Mouse (Mus musculus): Measurements from ENCODE around the gene Tlr7.

Gene Tlr7

DNA sequence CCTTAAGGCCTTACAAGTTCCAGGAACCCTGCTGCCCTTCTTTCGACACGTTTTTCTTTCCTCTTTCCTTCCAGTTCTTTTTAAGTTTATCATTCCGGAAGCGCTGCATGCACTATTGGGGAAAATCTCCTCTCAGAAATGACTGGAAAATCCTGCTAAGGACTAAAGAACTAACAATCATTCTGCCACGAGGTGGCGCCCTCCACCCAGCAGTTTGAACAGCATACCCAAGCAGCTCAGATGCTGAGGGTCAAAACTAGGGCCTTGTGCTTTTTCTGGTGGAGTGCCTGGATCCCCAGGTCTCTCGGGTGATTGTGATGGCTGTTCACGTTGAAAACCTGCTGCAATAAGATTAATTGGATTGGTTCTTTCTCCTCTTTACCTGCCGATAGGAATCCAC lies 53.4 kb downstream of the Tlr7 start:
- DNase-seq (ENCODE audit: low read depth, low spot score), result peak; percentile 75

DNA sequence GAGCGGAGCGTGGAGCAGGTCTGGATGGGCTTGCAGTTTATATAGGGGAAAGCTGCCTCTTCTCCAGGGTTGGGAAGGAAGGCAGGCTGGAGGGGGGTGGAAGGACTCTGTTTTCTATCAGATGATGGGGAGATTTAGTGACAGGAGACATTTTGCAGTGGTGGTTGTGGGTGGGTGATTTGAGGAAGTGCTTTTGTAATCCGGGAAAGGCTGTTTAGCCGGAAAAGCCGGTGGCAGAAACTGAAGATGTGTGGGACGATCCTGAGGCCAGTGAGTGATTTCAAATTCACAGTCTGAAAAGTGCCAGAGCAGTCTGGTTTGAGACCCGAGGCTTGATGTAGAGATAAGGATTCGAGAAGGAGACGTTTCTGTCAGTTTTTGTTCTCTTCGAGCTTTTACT lies 53.8 kb downstream of the Tlr7 start:
- DNase-seq (ENCODE audit: low read depth, low spot score), result no peak

DNA sequence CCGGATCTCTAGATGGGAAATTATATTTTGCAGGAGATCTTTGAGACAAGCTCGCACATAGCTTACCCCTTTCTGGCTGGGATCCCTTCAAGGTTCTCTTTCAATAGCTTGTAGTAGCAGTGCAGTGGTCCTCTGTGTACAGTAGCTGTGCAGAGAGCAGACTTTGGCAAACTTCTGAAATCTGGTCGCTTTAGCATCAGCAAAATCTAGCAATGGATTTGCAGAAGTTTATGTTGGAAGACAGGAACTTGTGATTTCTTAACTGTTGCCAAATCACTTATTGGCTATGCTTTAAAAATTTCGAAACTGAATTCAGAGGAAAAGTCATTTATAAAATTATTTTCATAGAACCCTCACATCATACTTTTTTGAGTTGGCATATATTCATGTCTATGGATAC lies 66.3 kb downstream of the Tlr7 start, which contains the start of gene Tlr8:
Tlr8 (minus strand) TSS at position 244 of the 400 bp plus-strand sequence.
- no peak for DNase-seq (ENCODE audit: low read depth, low spot score)

DNA sequence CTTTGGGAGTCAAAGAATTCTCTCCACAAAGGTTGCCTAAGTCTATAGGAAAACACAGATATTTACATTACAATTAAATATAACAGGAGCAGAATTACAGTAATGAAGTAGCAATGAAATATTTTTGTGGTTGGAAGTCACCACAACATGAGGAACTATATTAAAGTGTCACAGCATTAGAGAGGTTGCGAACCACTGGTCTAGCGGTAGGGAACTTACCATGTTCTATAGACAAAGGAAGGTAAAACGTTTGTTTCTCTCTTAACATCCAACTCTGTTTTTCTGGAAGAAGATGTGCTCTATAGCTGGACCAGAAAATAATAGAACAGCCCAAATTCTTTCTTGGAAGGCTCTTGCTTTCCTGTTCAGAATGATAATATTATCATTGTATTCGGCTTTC lies 66.8 kb downstream of the Tlr7 start:
- DNase-seq (ENCODE audit: low read depth, low spot score), result no peak
